Mouse (Mus musculus): ENCODE measurements around the gene Fam117a. TPM values are rescaled to one million over a fixed set of nuclear protein-coding genes. Genes with fewer than 3 reads are reported as not detected.

Gene Fam117a
- polyA plus RNA-seq, 1 experiment from 2014 or later, result 3.7 TPM

DNA sequence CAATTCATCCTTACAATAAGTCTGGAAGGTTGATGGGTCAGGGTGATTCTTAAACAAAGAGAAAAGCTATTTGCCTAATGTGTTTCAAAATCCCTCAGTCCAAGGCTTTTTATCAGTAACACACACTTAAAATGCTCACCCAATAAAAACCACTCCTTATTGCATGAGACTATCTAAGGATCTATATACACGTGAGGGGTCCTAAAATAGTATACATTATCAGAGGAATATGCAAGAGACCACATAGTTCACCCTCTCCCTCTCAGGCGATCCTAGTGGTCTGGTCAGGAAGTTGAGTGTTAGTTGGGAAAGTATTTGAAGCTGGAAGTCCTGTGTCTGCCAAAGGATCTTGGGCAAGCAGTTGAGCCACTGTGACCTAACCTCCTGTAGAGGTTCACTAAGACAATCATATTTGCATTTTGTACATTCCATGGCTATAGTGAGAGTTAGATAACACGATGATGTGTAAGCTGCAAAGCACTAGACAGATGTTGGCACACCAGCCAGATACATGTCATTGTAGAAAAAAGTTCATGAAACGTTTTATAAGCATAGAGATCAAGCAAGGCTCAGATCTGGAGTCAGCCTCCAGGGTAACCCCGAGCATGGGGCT lies 2.3 kb upstream of the Fam117a start:
- WGBS, result 73% methylated on average over 5 of the region's 5 CpGs
- Histone ChIP-seq H3K27me3 (0 out of 2 replicates have a peak, but pooled peaks cover 6% of the 10 kb centered on the region), H3K4me1 (replicated peaks) (peaks cover 30% of the 10 kb centered on the region), H3K36me3 (no peaks in the 10 kb centered on the region), H3K4me3 (no peak overlapping the region), H3K9me3 (no peaks in the 10 kb centered on the region), H3K27ac (replicated peaks) (no peak overlapping the region), H3K4me2 (no peak overlapping the region), H3K9ac (no peak overlapping the region)
- no peak for ATAC-seq (ENCODE audit: low read depth)

DNA sequence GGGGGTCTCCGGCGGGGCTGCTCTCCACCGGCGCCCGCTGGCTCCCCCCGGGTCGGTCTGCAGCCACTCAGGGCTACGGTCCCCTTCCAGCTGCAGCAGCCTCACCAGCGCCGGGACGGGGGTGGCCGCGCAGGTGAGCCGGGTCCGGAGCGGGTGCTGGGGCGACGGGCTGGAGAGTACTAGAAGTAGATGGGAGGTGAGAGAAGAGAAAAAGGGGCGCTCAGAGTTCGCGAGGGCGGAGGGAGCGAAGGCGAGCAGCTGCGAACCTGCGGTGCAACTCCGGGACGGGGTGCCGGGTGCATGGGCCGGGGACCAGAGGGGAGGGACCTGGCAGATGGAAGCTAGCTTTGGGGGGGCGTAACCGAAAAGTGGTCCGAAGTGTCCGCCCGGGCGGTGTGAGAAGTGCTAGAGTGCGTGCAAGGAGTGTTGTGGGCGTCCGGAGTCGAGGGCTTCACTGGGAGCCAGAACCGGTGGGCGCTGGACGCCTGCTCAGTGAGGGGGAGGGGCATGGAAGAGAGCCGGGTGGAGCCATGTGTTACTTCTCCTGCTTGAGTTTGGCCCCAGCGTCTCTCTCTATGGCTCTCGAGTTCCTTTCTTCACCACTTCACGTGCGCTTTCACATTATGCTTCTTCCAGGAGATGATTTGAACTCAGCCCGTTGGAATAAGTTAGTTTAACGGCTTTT lies 453 bp downstream of the Fam117a start:
- Histone ChIP-seq H3K27me3 (0 out of 2 replicates have a peak, but pooled peaks cover 6% of the 10 kb centered on the region), H3K36me3 (no peaks in the 10 kb centered on the region), H3K9ac (peak overlapping the region; percentile 80), H3K4me1 (replicated peaks) (peaks cover 40% of the 10 kb centered on the region), H3K9me3 (no peaks in the 10 kb centered on the region), H3K4me2 (peak overlapping the region; percentile 97), H3K4me3 (peak overlapping the region; percentile 90), H3K27ac (replicated peaks) (no peak overlapping the region; the same call in 1 of the 2 replicates)
- under 1% methylated on average over 43 of the region's 50 CpGs for WGBS
- peak; percentile 79 for ATAC-seq (ENCODE audit: low read depth)

DNA sequence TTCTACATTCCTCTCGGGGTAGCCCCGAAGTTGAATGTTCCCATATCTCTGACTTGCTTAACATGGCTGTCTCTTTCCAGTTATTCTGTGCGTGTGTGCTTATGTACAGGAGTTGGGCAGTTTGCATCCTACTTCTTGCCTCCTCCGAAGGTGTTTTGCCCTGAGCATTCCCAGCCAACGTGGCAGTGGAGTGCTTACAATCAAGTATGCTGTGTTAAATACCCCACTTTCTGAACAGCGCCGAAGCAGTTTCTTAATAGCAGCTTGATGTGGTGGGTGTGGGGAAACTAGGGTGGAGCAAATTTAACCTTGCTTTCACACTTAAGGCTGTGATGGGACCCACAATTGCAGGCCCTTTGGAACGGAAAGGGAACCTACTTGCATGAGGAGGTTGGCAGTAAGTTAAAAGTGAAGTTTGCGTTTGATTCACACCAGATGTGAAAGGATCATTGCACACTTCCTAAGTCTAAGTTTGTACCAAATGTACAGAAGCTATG lies 1.1 kb downstream of the Fam117a start:
- no peaks in the 10 kb centered on the region for H3K9me3 ChIP-seq
- no peaks in the 10 kb centered on the region for H3K36me3 ChIP-seq
- 22% methylated on average over 9 of the region's 9 CpGs for WGBS
- H3K4me1 ChIP-seq (replicated peaks), result peaks cover 42% of the 10 kb centered on the region
- ATAC-seq (ENCODE audit: low read depth), result no peak
- 0 out of 2 replicates have a peak, but pooled peaks cover 6% of the 10 kb centered on the region for H3K27me3 ChIP-seq
- H3K4me3 ChIP-seq, result peak overlapping the region; percentile 90
- H3K9ac ChIP-seq, result peak overlapping the region; percentile 80
- H3K4me2 ChIP-seq, result peak overlapping the region; percentile 97
- no peak overlapping the region for H3K27ac ChIP-seq (replicated peaks)

DNA sequence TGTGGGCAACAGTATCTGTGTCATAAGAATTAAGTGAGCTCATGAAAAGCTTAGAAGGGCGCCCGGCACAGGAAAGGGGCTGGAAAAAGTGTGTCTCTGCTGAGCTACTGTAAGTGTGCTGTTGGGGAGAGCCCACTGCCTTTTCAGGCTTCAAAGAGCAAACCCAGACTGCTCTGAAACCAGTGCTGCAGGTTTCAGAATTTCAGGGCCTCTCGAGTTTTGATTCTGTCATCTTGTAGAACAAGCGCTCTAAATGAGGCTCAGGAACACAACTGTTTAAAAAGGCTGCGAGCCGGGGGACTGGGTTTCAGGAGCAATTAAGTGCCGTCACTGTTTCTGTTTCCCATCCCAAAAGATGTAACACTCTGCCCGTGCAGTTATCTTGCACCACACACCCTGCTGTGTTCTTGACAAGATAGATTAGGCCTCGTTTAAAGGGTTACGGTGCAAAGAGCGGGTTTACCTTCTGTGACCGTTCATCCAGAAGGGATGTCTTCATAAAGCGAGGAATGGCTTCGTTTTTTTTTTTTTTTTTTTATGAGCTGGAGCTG lies 2.7 kb downstream of the Fam117a start:
- 0 out of 2 replicates have a peak, but pooled peaks cover 6% of the 10 kb centered on the region for H3K27me3 ChIP-seq
- no peaks in the 10 kb centered on the region for H3K36me3 ChIP-seq
- ATAC-seq (ENCODE audit: low read depth), result no peak
- WGBS, result 6% methylated on average over 14 of the region's 14 CpGs
- no peaks in the 10 kb centered on the region for H3K9me3 ChIP-seq
- peak overlapping the region; percentile 97 for H3K4me2 ChIP-seq
- H3K27ac ChIP-seq (replicated peaks), result peak overlapping the region; percentile 42; the same call in 1 of the 2 replicates
- H3K4me1 ChIP-seq (replicated peaks), result peaks cover 50% of the 10 kb centered on the region
- no peak overlapping the region; the same call in 1 of the 2 replicates for H3K9ac ChIP-seq
- peak overlapping the region; percentile 18 for H3K4me3 ChIP-seq

DNA sequence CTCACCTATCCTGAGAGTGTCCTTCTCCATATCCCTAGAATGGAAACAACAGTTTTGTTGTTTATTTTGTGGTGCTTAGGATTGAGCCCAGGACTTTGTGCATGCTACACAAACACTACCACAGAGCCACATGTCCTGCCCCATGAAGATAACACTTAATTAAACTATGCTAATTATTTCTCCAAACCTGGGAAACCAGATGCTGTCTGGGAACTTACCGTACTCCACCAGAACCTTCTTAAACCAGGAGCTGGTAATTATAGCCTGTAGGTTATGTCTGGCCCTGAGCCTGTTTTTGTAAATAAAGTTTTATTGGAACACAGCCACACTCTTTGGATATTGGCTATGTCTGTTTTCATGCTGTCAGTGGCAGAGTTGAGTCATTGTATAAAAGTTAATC lies 3.4 kb downstream of the Fam117a start:
- Histone ChIP-seq H3K36me3 (no peaks in the 10 kb centered on the region), H3K4me2 (peak overlapping the region; percentile 97), H3K27ac (replicated peaks) (no peak overlapping the region), H3K9me3 (no peaks in the 10 kb centered on the region), H3K4me1 (replicated peaks) (peaks cover 57% of the 10 kb centered on the region), H3K9ac (no peak overlapping the region), H3K4me3 (0 out of 2 replicates have a peak overlapping the region, but pooled peaks have one; percentile 18), H3K27me3 (0 out of 2 replicates have a peak, but pooled peaks cover 6% of the 10 kb centered on the region)
- ATAC-seq (ENCODE audit: low read depth), result no peak
- WGBS, result 65% methylated on average over 1 of the region's 1 CpGs

DNA sequence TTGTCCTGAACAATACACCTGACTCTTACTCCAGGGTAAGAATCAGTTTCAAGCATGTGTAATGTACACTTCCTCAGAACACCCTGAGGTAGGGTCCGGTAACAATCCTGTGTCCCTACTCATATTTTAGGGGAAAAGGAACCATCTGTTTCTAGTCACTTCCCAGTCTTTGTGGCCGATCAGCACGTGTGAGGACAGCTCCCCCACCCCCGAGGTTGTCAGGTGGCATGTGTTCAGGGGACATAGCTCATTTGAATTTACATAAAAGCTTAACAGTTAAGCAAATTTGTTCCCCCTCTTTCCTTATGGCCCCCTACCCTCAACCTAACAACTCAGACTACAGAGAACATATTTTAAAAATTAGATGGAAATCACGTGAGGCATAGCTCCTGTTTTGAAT lies 3.8 kb downstream of the Fam117a start:
- ATAC-seq (ENCODE audit: low read depth), result no peak
- peaks cover 58% of the 10 kb centered on the region for H3K4me1 ChIP-seq (replicated peaks)
- 32% methylated on average over 5 of the region's 5 CpGs for WGBS

DNA sequence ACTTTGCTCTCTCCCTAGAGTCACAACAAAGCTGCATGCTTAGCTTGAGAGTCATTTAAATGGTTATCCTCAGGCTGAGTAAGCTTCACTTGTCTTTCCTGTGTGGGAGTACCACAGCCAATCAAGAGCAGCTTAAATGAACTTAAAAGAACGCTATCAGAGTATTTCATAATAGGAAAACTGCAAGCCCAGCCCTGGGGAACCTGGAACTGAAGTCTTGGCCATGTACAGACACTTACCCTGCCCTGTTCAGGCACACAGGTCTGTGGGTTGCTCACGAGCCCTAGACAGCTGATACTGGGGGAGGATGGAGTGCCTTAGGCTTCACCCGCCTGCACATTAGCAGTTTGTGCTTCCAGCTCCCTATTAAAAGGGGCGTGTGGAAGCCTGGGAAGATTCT lies 6.4 kb downstream of the Fam117a start:
- WGBS, result 67% methylated on average over 4 of the region's 4 CpGs
- Histone ChIP-seq H3K4me3 (no peak overlapping the region), H3K4me2 (no peak overlapping the region), H3K9ac (0 out of 2 replicates have a peak overlapping the region, but pooled peaks have one; percentile 9), H3K27me3 (no peaks in the 10 kb centered on the region), H3K4me1 (replicated peaks) (peaks cover 42% of the 10 kb centered on the region), H3K27ac (replicated peaks) (no peak overlapping the region), H3K36me3 (no peaks in the 10 kb centered on the region), H3K9me3 (no peaks in the 10 kb centered on the region)
- ATAC-seq (ENCODE audit: low read depth), result no peak

More for the DNA sequence above, 3.8 kb downstream of the Fam117a start:
- Histone ChIP-seq H3K27me3 (0 out of 2 replicates have a peak, but pooled peaks cover 6% of the 10 kb centered on the region), H3K36me3 (no peaks in the 10 kb centered on the region), H3K9ac (no peak overlapping the region), H3K27ac (replicated peaks) (no peak overlapping the region), H3K9me3 (no peaks in the 10 kb centered on the region), H3K4me2 (no peak overlapping the region), H3K4me3 (no peak overlapping the region)

DNA sequence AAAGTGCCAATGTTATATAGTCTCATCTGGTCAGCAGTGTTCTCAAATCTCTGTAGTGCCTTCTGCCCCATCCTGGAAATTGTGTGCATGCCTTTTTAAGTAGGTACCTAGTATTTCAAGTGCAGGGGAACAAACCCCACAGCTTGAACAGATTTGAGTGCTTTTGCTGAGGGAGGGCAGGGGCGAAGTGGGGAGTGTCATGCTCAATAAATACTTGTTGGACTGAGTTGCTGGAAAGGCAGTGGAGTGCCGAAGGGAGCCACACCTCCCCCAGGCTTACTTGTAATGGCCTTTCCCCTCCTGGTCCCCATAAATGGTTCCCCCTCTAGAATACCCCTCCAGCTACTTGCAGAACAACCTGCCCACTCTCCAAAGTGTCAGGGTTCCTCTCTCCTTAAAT lies 7.4 kb downstream of the Fam117a start:
- Histone ChIP-seq H3K27ac (replicated peaks) (no peak overlapping the region), H3K4me1 (replicated peaks) (peaks cover 32% of the 10 kb centered on the region), H3K4me3 (no peak overlapping the region), H3K27me3 (no peaks in the 10 kb centered on the region), H3K4me2 (no peak overlapping the region), H3K9ac (no peak overlapping the region), H3K36me3 (no peaks in the 10 kb centered on the region), H3K9me3 (no peaks in the 10 kb centered on the region)
- WGBS, result 36% methylated on average over 2 of the region's 2 CpGs
- ATAC-seq (ENCODE audit: low read depth), result no peak

DNA sequence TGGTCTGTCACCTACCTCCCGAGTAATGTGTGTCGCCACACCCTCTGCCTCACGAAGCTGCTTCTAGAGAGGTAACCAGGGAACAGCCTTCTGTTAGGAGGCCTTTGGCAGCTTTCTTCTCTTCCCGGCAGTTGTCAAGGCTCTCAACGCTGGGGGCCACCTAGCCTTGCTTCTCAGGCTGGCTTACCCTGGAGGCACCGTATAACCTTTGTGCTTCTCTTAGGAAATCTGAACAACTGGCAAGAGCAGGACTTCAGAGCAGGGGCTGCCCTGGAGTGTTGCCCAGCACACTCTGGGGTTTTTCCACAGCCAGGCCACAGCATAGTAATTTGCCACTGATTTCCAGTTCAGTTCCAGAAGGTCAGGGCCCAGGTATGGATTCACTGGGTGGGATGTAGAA lies 13.5 kb downstream of the Fam117a start:
- Histone ChIP-seq H3K27me3 (no peaks in the 10 kb centered on the region), H3K4me2 (no peak overlapping the region), H3K9me3 (no peaks in the 10 kb centered on the region), H3K36me3 (no peaks in the 10 kb centered on the region), H3K27ac (replicated peaks) (no peak overlapping the region), H3K4me1 (replicated peaks) (peaks cover 1% of the 10 kb centered on the region; the same call in 1 of the 2 replicates), H3K9ac (peak overlapping the region; percentile 22; the same call in 1 of the 2 replicates), H3K4me3 (no peak overlapping the region)
- ATAC-seq (ENCODE audit: low read depth), result no peak
- WGBS, result 71% methylated on average over 6 of the region's 6 CpGs

DNA sequence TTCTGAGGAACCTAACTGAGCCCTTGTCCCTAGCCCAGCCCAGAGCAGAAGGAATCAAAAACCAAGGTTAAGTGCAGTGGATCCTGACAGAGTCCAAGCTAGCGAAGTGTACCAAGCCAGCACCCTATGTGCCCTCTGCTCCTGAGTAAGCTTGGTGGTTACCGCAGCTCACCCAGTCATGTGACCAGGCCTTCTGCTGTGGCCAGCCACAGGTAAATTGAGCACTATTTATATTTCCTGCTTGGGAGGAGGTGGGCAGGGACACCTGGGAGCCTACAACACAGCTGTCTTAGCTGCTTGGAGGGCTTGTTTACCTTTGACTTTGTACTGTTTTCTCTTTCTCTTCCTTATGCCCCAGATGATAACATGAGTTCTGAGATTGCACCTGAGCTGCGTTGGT lies 14.1 kb downstream of the Fam117a start:
- no peak for ATAC-seq (ENCODE audit: low read depth)
- Histone ChIP-seq H3K27me3 (no peaks in the 10 kb centered on the region), H3K9me3 (no peaks in the 10 kb centered on the region), H3K4me2 (no peak overlapping the region), H3K9ac (no peak overlapping the region), H3K4me1 (replicated peaks) (peaks cover under 1% of the 10 kb centered on the region; the same call in 1 of the 2 replicates), H3K27ac (replicated peaks) (no peak overlapping the region), H3K4me3 (no peak overlapping the region), H3K36me3 (no peaks in the 10 kb centered on the region)
- WGBS, result 94% methylated on average over 3 of the region's 3 CpGs

DNA sequence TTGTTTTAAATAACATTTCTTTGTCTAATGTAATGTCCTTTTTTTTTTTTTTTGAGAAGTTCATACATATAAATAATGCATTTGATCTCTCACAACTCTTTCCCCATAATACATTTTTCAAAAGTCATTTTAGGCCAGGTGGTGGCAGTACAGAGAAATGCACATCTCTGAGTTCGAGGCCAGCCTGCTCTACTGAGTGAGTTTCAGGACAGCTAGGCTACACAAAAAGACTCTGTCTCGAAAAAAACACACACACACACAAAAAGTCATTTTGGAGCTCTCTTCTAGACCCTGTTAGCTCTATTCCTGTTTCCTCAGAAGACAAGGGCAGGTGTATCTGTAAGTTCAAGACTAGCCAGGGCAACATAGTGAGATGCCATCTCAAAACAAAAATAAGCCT lies 15.9 kb downstream of the Fam117a start:
- ATAC-seq (ENCODE audit: low read depth), result no peak
- Histone ChIP-seq H3K4me2 (no peak overlapping the region), H3K36me3 (no peaks in the 10 kb centered on the region), H3K27ac (replicated peaks) (no peak overlapping the region), H3K27me3 (no peaks in the 10 kb centered on the region), H3K4me1 (replicated peaks) (peaks cover 15% of the 10 kb centered on the region), H3K4me3 (no peak overlapping the region), H3K9me3 (no peaks in the 10 kb centered on the region), H3K9ac (no peak overlapping the region)
- 90% methylated on average over 2 of the region's 2 CpGs for WGBS

DNA sequence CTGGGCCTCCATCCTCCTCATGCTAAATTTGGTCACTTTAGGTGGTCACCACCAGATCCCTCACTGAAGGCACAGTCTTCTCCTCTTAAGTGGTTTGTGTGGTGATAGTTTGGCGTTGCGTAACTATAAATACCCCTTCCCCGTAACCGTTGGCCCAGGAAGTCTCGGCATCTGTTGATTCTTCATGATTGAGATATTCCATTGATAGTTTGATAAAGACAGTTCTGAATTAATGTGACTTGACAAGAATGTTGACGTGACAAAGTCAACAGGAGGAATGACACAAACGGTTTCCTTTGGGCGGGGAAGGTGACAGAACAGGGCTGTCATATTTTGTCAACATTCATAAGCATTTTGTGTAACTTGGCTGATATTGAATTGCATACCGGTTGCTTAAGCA lies 16.4 kb downstream of the Fam117a start:
- no peaks in the 10 kb centered on the region for H3K9me3 ChIP-seq
- H3K36me3 ChIP-seq, result no peaks in the 10 kb centered on the region
- WGBS, result 95% methylated on average over 9 of the region's 9 CpGs
- no peak overlapping the region for H3K27ac ChIP-seq (replicated peaks)
- H3K9ac ChIP-seq, result no peak overlapping the region
- no peak overlapping the region for H3K4me2 ChIP-seq
- ATAC-seq (ENCODE audit: low read depth), result no peak
- peaks cover 15% of the 10 kb centered on the region for H3K4me1 ChIP-seq (replicated peaks)
- no peaks in the 10 kb centered on the region for H3K27me3 ChIP-seq
- no peak overlapping the region for H3K4me3 ChIP-seq

Data from neural tube, embryonic 13.5 days (tissue).